Mouse (Mus musculus): ENCODE data around the gene Jmjd8.

GRCm38 (mm10) chr17:25823452-25823851 is 5.2 kb upstream of the Jmjd8 start, which contains the start of gene Wdr24:
- TF ChIP-seq CTCF (IDR thresholded peaks at IDR 0.05; ENCODE audit: low read depth) (no peak), EP300 (IDR thresholded peaks at IDR 0.05; ENCODE audit: low read depth) (no peak)

All from heart, postnatal 0 days (tissue).